25 mouse cellular contexts compared by ENCODE assay signal in the genomic region with DNA sequence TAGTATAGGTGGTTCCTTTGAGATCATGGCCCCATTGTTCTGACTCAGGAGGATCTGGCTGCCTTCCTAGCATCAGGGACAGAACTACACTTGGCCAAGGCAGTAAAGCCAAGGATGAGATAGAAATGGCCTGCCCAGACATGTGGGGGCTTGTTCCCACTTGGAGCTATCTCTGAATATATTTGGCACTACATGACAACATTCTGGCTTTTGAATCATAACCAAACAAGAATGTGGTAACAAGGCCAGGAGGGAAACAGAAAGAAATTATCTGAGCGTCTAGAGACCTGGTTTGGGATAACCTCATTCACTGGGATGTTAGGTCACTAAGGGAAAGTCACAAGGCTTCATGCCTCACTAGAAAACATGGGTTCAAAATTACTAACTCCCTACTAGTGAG.
A peak's percentile ranks its signal among the peaks of the same experiment; 100 is the strongest.
DNase-seq lines count a peak whose midpoint lies in the region; ATAC-seq and TF ChIP-seq lines count a peak whose summit lies in the region.
"Had no signal": no experiment of that assay in that cellular context is flagged by ENCODE, and none has a peak within 500 bp of the region (broad histone marks: within the 10 kb centered on the region; RNA-seq: fewer than 3 reads in every experiment).

No protein-coding gene starts in this region.

- DNase-seq in urinary bladder, postnatal 14 days (ENCODE audit: low spot score), result peak; percentile 39
- no peak for DNase-seq in urinary bladder, adult 18-20 months (ENCODE audit: low spot score in 2 of 2)
- DNase-seq in CH12.LX (ENCODE audit: extremely low read depth), result peak; percentile 20
- DNase-seq in cerebellum, postnatal 36 days, result no peak
- DNase-seq in layer of hippocampus, postnatal 36 days, result no peak
- DNase-seq: adrenal gland, adult 8-10 months; adrenal gland, postnatal 14 days; adrenal gland, postnatal 36 days; B cell, adult 2 months; cerebellum, adult 11-12 months; cerebellum, adult 2 months; cerebellum, adult 9-10 months; cerebellum, postnatal 10 days; cerebellum, postnatal 25 days; embryo, embryonic 11 days; forebrain, postnatal 0 days had no signal

- no peak for TF ChIP-seq POLR2A in CH12.LX (IDR thresholded peaks at IDR 0.05; ENCODE audit: low read depth, low read length)
- no peak for TF ChIP-seq POLR2A in embryonic fibroblast, embryonic 13.5 days (IDR thresholded peaks at IDR 0.05; ENCODE audit: low read depth, low read length)

- TF ChIP-seq EP300 in CH12.LX (IDR thresholded peaks at IDR 0.05; ENCODE audit: low read length), result no peak

- no peak overlapping the region for H3K4me2 ChIP-seq in CH12.LX (ENCODE audit: insufficient read depth, low read depth, poor library complexity, severe bottlenecking)
- H3K4me2 ChIP-seq in intestine, embryonic 16.5 days (ENCODE audit: low read depth, low read length), result no peak overlapping the region
- H3K4me2 ChIP-seq: embryonic facial prominence, embryonic 13.5 days; embryonic facial prominence, embryonic 15.5 days; forebrain, embryonic 12.5 days had no signal

- TF ChIP-seq RAD21 in CH12.LX (IDR thresholded peaks at IDR 0.05; ENCODE audit: low read depth, low read length), result no peak

- peaks cover 0 to 4% of the 10 kb centered on the region in 2 experiments for H3K36me3 ChIP-seq in CH12.LX (replicated peaks in 1 of 2; ENCODE audit: control insufficient read depth in 1 of 2, insufficient read depth in 1 of 2, low read length in 1 of 2)
- no peaks in the 10 kb centered on the region for H3K36me3 ChIP-seq in intestine, embryonic 16.5 days (ENCODE audit: control insufficient read depth, insufficient read depth, low read length)
- H3K36me3 ChIP-seq: embryonic facial prominence, embryonic 13.5 days; embryonic facial prominence, embryonic 15.5 days; forebrain, embryonic 12.5 days had no signal

- no peak overlapping the region for H3K27ac ChIP-seq in CH12.LX (ENCODE audit: insufficient read depth, low read depth)
- H3K27ac ChIP-seq in embryonic fibroblast, embryonic 13.5 days (ENCODE audit: insufficient read depth, low read length), result peak overlapping the region; percentile 91
- no peak overlapping the region for H3K27ac ChIP-seq in intestine, embryonic 16.5 days (ENCODE audit: low read length)
- H3K27ac ChIP-seq: embryonic facial prominence, embryonic 13.5 days; embryonic facial prominence, embryonic 15.5 days; forebrain, embryonic 12.5 days had no signal

- ATAC-seq in intestine, embryonic 16.5 days, result no peak
- ATAC-seq: activated CD4-positive, CD25-positive, alpha-beta regulatory T cell, adult 4 months; CD4-positive, CD25-positive, alpha-beta regulatory T cell, adult 4 months; forebrain, embryonic 14.5 days; forebrain, postnatal 0 days; Patski had no signal

- no peaks in the 10 kb centered on the region for H3K27me3 ChIP-seq in CH12.LX (replicated peaks)
- H3K27me3 ChIP-seq in intestine, embryonic 16.5 days (replicated peaks; ENCODE audit: control insufficient read depth, insufficient read depth, low read length), result no peaks in the 10 kb centered on the region
- H3K27me3 ChIP-seq: embryonic facial prominence, embryonic 13.5 days; embryonic facial prominence, embryonic 15.5 days; forebrain, embryonic 12.5 days; Patski had no signal

- no peaks in the 10 kb centered on the region for H3K9me3 ChIP-seq in CH12.LX (replicated peaks; ENCODE audit: low read length)
- no peaks in the 10 kb centered on the region for H3K9me3 ChIP-seq in intestine, embryonic 16.5 days (ENCODE audit: control insufficient read depth, low read length)
- H3K9me3 ChIP-seq: embryonic facial prominence, embryonic 13.5 days; embryonic facial prominence, embryonic 15.5 days; forebrain, embryonic 12.5 days had no signal

- H3K79me2 ChIP-seq in CH12.LX (replicated peaks; ENCODE audit: control insufficient read depth, extremely low read depth, insufficient read depth, poor library complexity, severe bottlenecking), result 0 out of 2 replicates have a peak, but pooled peaks cover 4% of the 10 kb centered on the region

- dilution Hi-C loops in CH12.LX (cut with MboI; ENCODE audit: extremely low pct_ligation_motif_present, extremely low pct_unique_long_range_greater_than_20kb, low sequenced_read_pairs), result no loop called here

- H3K4me1 ChIP-seq in CH12.LX (ENCODE audit: control insufficient read depth in 1 of 2, insufficient read depth in 2 of 2), result peaks cover 44 to 79% of the 10 kb centered on the region in 2 experiments
- peaks cover 5% of the 10 kb centered on the region for H3K4me1 ChIP-seq in embryonic fibroblast, embryonic 13.5 days (ENCODE audit: control insufficient read depth, insufficient read depth, low read length)
- peaks cover 9% of the 10 kb centered on the region; the same call in 1 of the 2 replicates for H3K4me1 ChIP-seq in intestine, embryonic 16.5 days (ENCODE audit: control insufficient read depth, insufficient read depth, low read length)
- H3K4me1 ChIP-seq: forebrain, embryonic 12.5 days had no signal

- in situ Hi-C loops in CH12.LX (cut with MboI; ENCODE audit: low pct_ligation_motif_present, low pct_unique_long_range_greater_than_20kb, low sequenced_read_pairs), result no loop called here

- 78% methylated on average over 1 of the region's 1 CpGs for WGBS in intestine, embryonic 16.5 days

- H3K4me3 ChIP-seq in CH12.LX (replicated peaks in 1 of 3; ENCODE audit: low read depth in 2 of 3, low read length in 2 of 3, poor library complexity in 1 of 3), result no peak overlapping the region
- H3K4me3 ChIP-seq in embryonic fibroblast, embryonic 13.5 days (ENCODE audit: insufficient read depth, low read length), result no peak overlapping the region
- H3K4me3 ChIP-seq in intestine, embryonic 16.5 days (ENCODE audit: low read length), result no peak overlapping the region
- H3K4me3 ChIP-seq: embryonic facial prominence, embryonic 13.5 days; embryonic facial prominence, embryonic 15.5 days; forebrain, embryonic 12.5 days had no signal

- no peak for TF ChIP-seq CTCF in CH12.LX (conservative IDR thresholded peaks at IDR 0.05 in 1 of 2, IDR thresholded peaks at IDR 0.05 in 1 of 2; ENCODE audit: low read depth in 2 of 2, low read length in 2 of 2)
- TF ChIP-seq CTCF in embryonic fibroblast, embryonic 13.5 days (IDR thresholded peaks at IDR 0.05; ENCODE audit: borderline replicate concordance, insufficient read depth, low read length), result no peak

- H3K9ac ChIP-seq in CH12.LX (ENCODE audit: insufficient read depth, low read depth), result no peak overlapping the region
- no peak overlapping the region for H3K9ac ChIP-seq in intestine, embryonic 16.5 days (ENCODE audit: low read depth, low read length)
- H3K9ac ChIP-seq: embryonic facial prominence, embryonic 13.5 days; embryonic facial prominence, embryonic 15.5 days; forebrain, embryonic 12.5 days; forebrain, postnatal 0 days had no signal

TF ChIP-seq in CH12.LX, 34 proteins besides CTCF, POLR2A, EP300 and RAD21:
- TF ChIP-seq MEF2A (IDR thresholded peaks at IDR 0.05; ENCODE audit: borderline replicate concordance, low read depth, low read length) (0 out of 2 replicates have a peak, but pooled peaks have one; percentile 19), MAFK (IDR thresholded peaks at IDR 0.05; ENCODE audit: insufficient replicate concordance, low read length) (no peak), IRF4 (IDR thresholded peaks at IDR 0.05; ENCODE audit: low read depth, low read length) (peak; percentile 59; the same call in 1 of the 2 replicates)

Comparison
In these comparisons a context has a peak if more than half of its experiments do, and no peak if none do; other contexts are left out.
1. DNase-seq: peak in urinary bladder, postnatal 14 days (single experiment) and CH12.LX (single experiment); none in urinary bladder, adult 18-20 months (0 of 2), cerebellum, postnatal 36 days (0 of 2) and layer of hippocampus, postnatal 36 days (0 of 2).